Mouse (Mus musculus) brown adipose tissue, adult 24 weeks (tissue): Measurements from ENCODE around the gene Tm9sf1. TPM values are rescaled to one million over a fixed set of nuclear protein-coding genes. Genes with fewer than 3 reads are reported as not detected.

Source experiments
- H3K27ac ChIP-seq: fragments of 200-500 bp; replicated peaks from 2 replicates; pipeline ENCODE4 v1.5.1; 2012; ENCODE audit warnings: low read depth, mild to moderate bottlenecking, low read length
- H3K4me1 ChIP-seq: fragments of 200-500 bp; 2 replicates; pipeline ENCODE4 v1.6.1; 2012; ENCODE audit warnings: low read length, mixed read lengths; ENCODE audit not compliant: control insufficient read depth, insufficient read depth, insufficient read length
- H3K4me3 ChIP-seq: fragments of 200-500 bp; 2 replicates; pipeline ENCODE4 v1.5.1; 2012; ENCODE audit warnings: low read depth, mild to moderate bottlenecking, low read length, moderate library complexity; ENCODE audit not compliant: insufficient read depth
- polyA plus RNA-seq: library from polyadenylated mRNA; stranded (reverse); fragments of >200 nt; gene quantifications from 2 replicates; pipeline ENCODE4 v1.2.4, GENCODE M21; 2012; ENCODE audit not compliant: missing spikeins, insufficient read depth, insufficient read length

Gene Tm9sf1
- polyA plus RNA-seq, 1 experiment = 21.6 TPM

DNA sequence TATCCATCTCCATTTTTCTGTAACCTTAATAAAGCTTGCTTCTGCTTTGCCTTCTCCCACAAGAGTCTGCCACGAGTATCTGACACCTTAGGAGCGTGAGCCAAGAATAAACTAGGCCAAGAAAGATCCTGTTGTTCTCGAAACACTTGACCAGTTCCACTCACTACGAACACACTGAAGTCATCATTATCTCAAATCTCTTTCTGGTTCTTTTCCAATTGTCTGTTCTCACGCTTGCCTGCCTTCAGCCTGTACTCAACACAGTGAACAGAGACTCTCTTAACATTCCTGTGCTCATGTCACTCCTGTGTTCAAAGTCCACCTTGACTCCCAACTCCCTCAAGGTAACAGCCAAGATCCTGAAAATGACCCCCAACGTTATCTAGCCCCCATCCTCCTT lies 30.3 kb downstream of the Tm9sf1 start:
- H3K4me1 ChIP-seq = no peaks in the 10 kb centered on the region
- no peak overlapping the region for H3K27ac ChIP-seq

DNA sequence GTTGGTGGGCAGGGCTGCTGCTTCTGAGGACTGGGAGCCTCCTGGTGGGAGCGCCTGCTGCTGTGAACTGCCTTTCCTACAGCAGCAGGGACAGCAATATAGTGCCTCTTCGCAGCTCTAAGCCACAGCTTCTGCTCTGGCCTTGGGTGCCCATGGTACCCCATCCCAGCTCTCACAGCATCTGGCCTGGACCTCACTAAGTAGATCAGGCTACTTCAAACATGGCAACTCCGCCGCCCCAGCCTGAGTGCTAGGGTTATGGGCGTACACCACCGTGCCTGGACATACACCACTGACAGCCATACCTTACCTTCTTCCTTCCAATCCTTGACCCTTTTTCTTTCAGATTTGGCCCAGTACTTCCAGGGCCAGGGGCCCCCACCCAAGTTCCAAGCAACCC lies 35.3 kb downstream of the Tm9sf1 start:
- H3K4me1 ChIP-seq = no peaks in the 10 kb centered on the region
- no peak overlapping the region for H3K4me3 ChIP-seq
- H3K27ac ChIP-seq = no peak overlapping the region

More for the DNA sequence above, 30.3 kb downstream of the Tm9sf1 start:
- no peak overlapping the region for H3K4me3 ChIP-seq

DNA sequence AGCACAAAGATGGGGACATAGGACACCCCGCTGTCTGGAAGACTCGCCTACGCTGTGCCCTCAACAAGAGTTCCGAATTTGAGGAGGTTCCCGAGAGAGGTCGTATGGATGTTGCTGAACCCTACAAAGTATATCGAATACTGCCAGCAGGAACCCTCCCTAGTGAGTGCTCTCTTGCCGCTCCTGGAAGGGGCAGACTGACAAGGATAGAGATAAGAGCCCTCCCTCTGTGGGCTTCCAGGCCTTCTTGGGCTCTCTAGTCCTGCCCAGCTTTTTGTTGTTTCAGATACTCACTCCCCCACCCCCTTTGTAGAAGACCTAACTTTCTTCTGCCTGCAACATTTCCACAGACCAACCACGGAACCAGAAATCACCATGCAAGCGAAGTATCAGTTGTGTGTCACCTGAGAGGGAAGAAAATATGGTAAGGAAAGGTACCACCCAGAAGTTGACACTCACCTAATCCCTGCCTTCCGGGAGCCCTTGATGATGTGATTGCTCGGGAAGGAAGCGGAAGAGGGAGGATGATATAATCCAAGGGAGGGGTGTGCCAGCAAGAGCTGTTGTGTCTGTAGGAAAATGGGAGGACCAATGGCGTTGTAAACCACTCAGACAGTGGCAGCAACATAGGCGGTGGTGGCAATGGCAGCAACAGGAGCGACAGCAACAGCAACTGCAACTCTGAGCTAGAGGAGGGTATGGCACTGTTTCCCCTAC lies 37.7 kb downstream of the Tm9sf1 start:
- H3K27ac ChIP-seq = no peak overlapping the region
- H3K4me1 ChIP-seq = no peaks in the 10 kb centered on the region
- H3K4me3 ChIP-seq = no peak overlapping the region

DNA sequence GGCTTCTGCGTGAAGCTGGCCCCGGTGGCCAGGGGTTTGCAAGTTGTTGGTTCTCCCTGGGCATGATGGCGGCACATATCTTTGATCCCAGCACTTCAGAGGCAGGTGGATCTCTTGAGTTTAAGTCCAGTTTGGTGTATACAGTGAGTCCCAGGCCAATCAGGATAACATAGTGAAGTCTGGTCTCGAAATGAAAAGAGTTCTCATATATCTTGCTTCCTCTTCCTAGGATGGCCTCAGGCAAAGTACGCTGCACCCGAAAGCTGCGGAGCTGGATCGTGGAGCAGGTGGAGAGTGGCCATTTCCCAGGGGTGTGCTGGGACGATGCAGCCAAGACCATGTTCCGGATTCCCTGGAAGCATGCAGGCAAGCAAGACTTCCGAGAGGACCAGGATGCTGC lies 38.8 kb downstream of the Tm9sf1 start:
- H3K4me3 ChIP-seq = peak overlapping the region; percentile 73

DNA sequence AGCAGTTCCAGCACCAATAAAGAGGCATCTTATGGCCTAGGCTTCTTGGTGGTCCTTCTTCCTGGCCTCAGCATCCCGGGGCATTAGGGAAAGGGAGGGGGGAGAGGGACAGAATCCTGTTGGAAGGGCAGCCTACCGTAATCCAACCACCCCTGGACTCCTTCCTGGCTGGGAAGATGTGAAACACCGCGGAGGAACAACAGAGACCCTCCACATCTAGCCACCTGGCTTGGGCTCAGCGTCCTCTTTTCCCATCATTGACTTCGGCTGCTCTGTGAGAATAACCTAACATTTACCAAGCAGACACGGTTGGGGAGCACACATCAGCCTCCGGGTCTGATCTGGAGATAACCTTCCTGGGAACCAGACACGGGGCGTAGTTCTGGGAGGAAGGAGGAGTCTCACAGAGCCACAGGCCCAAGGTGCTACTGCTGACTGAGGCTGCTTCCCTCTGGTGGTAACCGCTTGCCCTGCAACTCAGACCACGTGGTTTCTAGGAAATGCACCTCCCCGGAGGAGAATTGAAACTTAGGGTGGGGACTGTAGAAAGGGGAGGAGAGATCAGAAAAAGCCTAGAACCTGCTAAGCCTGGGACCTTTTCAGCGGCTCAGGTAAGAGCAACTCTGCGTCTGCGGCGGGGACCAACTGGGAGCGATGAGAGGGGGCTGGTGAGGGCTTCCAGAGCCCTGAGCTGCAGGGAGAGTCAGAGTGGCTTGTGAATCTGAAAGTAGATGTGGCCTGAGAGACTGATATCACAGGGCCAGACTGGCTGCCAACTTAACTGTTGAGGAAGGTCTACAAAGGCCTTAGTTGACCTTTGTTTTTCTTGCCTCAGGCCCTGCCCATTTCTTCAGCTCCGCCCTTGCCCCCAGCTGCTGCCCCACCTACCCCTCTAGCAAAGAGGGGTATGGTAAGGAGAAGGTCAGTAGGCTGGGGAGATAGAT lies 39.7 kb downstream of the Tm9sf1 start:
- Histone ChIP-seq H3K4me1 (no peaks in the 10 kb centered on the region), H3K27ac (peak overlapping the region; percentile 91), H3K4me3 (peak overlapping the region; percentile 73)

More for the DNA sequence above, 38.8 kb downstream of the Tm9sf1 start:
- Histone ChIP-seq H3K27ac (peak overlapping the region; percentile 91), H3K4me1 (no peaks in the 10 kb centered on the region)

DNA sequence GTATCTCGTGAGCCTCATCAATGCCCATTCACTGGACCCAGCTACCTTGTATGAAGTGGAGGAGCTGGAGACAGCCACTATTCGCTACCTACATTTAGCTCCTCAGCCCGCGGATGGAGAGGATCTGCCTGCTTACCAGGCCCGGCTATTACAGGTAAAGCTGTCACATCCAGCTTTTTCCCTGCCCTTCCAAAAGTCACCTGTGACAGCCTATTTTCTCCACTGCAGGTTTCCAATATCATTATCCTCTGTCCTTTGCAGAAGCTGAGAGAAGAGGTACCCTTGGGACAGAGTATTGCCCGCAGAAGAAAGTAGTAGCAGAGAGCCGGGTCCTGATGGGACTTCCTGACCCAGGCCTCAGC lies 40.4 kb downstream of the Tm9sf1 start, which contains the start of gene Irf9:
Gene Irf9 (plus strand): TSS at position 301 of the 362 bp plus-strand sequence.
- Histone ChIP-seq H3K4me1 (no peaks in the 10 kb centered on the region), H3K4me3 (peak within 1 kb of the TSS; percentile 73), H3K27ac (peak within 1 kb of the TSS; percentile 91)

DNA sequence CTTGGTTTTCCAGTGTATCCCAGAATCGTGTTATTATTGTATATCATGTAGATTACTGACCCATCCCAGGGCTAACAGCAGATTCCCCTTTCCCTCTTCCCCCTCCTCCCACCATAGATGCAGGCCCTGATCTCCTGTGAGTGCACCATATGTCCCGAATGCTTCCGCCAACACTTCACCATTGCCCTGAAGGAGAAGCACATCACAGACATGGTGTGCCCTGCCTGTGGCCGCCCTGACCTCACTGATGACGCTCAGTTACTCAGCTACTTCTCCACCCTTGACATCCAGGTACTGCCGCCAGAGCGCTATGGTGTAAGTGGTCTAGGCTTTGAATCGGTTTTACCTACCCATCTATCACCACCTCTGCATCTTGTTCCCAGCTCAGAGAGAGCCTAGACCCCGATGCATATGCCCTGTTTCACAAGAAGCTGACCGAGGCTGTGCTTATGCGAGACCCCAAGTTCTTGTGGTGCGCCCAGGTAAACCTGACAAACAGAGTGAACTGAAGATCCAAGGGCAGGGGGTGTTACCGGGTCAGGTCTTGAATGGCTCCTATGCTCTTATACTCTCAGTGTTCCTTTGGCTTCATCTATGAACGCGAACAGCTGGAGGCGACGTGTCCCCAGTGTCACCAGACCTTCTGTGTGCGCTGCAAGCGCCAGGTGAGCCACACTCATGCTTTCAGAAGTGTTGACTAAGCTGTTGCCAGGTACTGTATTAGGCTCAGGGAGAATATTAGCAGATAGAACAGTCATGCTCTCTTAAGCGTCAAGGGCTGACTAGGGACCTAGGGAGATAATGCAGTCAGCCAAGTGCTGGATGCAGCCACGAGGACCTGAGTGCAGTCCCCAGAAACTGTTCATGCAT lies 44.9 kb downstream of the Tm9sf1 start:
- Histone ChIP-seq H3K4me1 (no peaks in the 10 kb centered on the region), H3K4me3 (no peak overlapping the region), H3K27ac (no peak overlapping the region)

DNA sequence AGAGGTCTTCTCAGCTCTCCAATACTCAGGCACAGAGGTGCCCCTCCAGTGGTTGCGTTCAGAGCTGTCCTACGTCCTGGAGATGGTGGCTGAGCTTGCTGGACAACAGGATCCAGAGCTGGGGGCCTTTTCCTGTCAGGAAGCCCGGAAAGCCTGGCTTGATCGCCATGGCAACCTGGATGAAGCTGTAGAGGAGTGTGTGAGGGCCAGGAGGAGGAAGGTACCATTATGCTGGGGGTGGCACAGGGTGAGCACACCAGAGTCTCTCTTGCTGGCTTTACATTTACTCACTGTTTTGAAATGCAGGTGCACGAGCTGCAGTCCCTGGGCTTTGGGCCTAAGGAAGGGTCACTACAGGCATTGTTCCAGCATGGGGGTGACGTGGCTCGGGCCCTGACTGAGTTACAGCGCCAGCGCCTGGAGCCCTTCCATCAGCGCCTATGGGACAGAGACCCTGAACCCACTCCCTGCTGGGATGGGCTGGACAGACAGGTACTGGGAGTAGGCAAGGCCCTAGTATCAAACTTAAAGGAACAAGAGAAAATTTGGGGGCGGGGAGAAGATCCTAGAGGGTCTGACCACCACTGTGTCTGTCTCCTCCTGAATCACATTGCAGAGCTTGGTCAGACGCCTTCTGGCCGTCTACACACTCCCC lies 47.4 kb downstream of the Tm9sf1 start:
- Histone ChIP-seq H3K27ac (no peak overlapping the region), H3K4me3 (no peak overlapping the region), H3K4me1 (no peaks in the 10 kb centered on the region; the same call in none of the 2 replicates)

DNA sequence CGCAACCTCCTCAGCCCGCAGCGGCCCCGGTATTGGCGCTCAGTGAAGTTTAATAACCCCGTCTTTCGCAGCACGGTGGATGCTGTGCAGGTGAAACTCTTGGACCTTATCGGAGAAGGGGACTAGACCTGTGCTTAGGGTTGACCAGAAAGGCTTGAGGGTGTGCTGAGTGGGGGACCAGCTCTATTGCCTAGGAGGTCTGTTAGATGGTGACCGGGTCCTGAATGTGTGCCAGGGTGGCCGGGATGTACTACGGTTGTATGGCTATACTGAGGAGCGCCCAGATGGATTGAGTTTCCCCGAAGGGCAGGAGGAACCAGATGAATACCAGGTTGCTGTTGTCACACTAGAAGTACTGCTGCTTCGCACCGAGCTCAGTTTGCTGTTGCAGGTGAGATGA lies 51.4 kb downstream of the Tm9sf1 start:
- H3K4me3 ChIP-seq = peak overlapping the region; percentile 85
- peak overlapping the region; percentile 26; the same call in 1 of the 2 replicates for H3K27ac ChIP-seq

DNA sequence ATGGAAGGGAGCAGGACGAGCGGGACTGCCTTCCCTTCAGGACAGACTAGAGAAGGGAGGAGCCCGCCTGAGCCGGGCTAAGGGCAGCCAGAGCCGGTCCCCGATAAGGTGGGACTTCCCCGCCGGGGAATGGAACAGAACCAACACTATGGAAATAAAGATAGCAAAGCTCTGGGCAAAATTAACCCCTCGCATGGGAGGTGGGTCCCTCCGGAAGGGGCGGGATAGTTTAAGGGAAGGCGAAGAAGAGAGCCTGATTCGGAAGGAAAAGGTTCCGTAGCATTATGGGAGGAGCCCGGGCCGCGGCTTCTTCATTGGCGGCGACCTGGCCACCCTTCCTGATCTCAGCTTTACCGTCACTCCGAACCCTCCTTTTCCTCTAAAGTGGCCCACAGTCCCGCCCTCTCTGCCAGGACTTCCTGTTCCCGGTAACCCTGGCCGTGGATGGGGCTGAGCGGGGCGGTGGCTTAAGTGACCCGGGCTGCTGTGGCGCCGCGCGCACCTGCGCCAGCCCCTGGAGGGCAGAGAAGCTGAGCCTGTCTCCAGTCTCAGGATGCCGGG lies 52.2 kb downstream of the Tm9sf1 start, which contains the start of gene Rnf31:
Gene Rnf31 (plus strand): TSS at position 378 of the 561 bp plus-strand sequence.
- H3K4me3 ChIP-seq = peak within 1 kb of the TSS; percentile 85
- H3K4me1 ChIP-seq = peaks cover 5% of the 10 kb centered on the region
- peak within 1 kb of the TSS; percentile 95 for H3K27ac ChIP-seq

More for the DNA sequence above, 51.4 kb downstream of the Tm9sf1 start:
- peaks cover 5% of the 10 kb centered on the region for H3K4me1 ChIP-seq

DNA sequence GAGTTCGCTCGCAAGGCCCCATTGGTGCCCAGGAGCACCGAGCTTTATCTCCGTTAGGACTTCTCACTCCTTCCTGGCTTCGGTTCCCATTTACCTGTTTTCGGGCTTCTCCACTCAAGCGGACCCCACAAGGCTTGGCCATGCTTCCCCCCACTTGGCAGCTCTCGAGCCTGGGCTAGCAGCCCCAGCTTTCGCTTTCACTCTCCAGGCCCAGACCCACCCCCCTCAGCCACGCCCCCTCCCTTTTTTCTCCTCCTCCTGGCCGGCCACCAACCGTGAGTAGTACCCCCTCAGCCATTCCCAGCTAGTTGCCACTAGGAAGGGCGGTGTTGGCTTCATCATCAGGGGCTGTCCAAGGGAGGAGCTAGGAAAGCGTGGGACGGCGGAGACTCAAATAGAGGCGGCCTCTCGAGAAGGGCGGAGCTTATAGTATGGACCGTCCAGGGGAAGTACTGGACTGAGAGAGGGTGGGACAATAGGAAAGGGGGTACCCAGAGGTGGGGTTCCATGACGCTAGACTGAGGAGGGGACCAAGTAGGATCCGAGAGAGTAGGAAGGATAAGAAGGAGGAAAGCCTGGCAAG lies 52.8 kb downstream of the Tm9sf1 start, which contains the start of gene Psme2:
Gene Psme2 (minus strand): TSS at position 366 of the 583 bp plus-strand sequence.
- Histone ChIP-seq H3K4me1 (peaks cover 5% of the 10 kb centered on the region), H3K4me3 (peak within 1 kb of the TSS; percentile 85), H3K27ac (peak within 1 kb of the TSS; percentile 95)

DNA sequence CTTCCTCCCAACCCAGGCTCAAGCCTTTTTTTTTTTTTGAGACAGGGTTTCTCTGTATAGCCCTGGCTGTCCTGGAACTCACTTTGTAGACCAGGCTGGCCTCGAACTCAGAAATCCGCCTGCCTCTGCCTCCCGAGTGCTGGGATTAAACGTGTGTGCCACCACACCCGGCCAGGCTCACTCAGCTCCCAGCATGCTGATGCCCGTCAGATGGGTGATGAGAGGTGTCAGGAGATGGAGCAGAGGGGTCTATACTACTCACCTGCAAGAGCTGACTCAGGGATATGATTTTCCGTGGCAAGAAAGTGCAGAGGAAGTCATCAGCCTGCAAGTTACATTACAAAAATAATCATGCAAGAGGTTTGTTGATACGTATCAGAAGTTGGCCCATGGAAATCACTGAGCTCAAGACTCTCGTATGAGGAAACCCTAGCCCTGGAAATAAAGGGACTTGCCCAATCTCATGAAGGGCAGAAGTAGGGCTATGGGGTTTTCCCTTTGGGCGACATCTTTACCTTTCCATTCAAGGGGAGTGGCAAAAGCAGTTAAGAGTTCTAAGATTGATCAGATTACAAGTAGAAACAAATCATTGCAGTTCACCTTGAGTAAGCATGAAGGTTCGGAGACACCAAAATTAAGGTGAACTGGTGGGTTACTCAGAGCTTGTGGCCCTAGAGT lies 53.7 kb downstream of the Tm9sf1 start:
- Histone ChIP-seq H3K27ac (peak overlapping the region; percentile 66), H3K4me3 (peak overlapping the region; percentile 74), H3K4me1 (peaks cover 5% of the 10 kb centered on the region)

DNA sequence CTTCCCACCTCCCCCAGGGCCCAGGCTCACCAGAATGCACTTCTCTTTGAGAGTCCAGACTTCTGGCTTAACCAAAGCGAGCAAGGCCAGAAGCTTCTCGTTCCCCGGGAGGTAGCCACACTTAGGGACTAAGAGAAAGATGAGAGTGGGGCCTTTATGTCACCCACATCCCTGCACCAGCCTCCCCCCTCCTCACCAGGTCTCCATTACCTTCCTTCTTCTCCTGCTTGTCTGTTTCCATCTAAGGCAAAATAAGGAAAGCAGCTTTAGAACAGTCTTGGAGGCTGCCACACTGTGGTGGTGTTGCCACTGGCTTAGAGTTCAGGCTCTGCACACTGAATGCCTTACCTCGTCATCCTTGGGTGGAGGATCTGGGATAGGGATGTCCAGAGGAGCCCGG lies 54.3 kb downstream of the Tm9sf1 start:
- Histone ChIP-seq H3K4me3 (no peak overlapping the region), H3K4me1 (peaks cover 5% of the 10 kb centered on the region)

More for the DNA sequence above, 54.3 kb downstream of the Tm9sf1 start:
- no peak overlapping the region for H3K27ac ChIP-seq
